Mouse (Mus musculus): ENCODE measurements around the gene Ttc23.

Ttc23 gene

DNA sequence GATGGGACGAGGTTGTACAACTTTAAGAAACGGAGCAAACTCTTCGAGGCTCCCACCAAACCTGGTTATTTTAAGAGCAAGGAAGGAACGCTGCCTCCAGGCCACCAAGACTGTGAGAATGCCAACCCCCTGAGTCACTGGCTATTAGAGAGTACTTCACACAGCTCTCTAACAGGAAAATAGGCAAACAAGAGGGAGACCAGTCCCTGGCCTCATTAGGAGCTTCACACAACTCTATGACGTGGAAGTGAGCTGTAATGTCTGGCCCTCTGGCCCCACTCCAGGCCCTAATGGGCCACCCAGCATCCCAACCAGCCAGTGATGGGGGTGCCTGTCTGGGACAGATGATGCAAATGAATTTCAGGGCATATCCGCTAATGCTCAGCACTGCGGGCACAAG, 94.5 kb downstream of the Ttc23 start:
- peak; percentile 12 to 20 for DNase-seq (ENCODE audit: low spot score in 2 of 2)

- no peak for DNase-seq (ENCODE audit: low spot score in 2 of 2)
Observed at GRCm38 (mm10) chr7:67747731-67748305, 100.6 kb downstream of the Ttc23 start.

GRCm38 (mm10) chr7:67749441-67750239, 102.4 kb downstream of the Ttc23 start:
- no peak for DNase-seq (ENCODE audit: low spot score in 2 of 2)

DNA sequence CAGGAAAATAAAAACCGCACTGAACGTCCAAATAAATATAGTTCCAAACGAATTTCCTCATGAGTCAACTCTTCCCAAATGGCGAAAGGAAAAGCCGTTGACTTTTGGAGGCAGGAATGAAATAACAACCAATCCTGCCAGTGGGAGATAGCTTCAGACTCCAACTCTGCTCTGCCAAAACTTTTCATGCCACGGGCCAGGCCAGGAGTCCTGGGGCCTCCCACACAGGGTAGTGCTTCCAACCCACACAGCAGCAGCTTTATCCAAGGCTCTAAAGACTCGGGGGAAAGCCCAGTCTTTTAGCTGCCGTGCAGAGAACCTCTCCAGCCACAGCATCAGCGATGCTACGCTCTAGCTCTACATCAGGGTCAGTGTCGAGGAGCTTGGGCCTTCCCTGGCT, 107.4 kb downstream of the Ttc23 start:
- DNase-seq (ENCODE audit: low spot score in 2 of 2): peak; percentile 46 to 56

DNA sequence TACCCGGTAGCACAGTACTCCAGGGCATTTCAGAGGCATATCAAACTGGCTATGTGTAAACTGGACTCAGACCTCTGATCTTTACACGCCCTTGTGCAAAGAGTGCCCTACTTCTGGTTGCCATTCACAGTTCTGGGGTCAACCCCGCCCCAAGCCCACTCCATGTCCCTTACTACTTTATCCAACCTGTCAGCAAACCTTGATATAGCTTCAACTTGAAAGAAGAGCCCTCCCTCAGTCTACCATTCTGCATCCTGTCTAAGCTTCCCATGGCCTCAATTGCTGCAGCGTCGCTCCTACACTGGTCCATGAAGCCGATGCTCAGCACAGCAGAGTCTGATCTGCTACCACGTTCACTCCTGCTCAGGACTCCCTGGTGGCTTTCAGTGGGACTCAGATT, 108.2 kb downstream of the Ttc23 start:
- DNase-seq (ENCODE audit: low spot score in 2 of 2): no peak

GRCm38 (mm10) chr7:67756636-67757035, 109.4 kb downstream of the Ttc23 start:
- DNase-seq (ENCODE audit: low spot score in 2 of 2): no peak

DNA sequence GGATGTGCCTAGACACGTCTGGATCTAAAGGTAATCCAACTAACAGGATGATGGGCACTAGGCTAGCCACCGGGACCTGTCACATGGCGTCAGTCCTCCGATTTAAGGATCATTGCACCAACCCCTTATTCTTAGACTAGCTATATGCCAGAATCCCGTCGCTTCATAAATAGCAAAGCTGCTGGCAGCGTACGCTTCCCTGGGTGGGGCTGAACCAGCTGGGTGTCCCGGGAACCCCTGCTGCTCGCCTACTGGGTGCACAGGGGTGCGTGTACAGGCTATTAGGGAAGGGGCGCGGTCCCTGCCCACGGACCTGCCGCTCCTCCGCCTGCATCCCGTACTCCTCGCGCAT, 111.3 kb downstream of the Ttc23 start:
- no peak for DNase-seq (ENCODE audit: low spot score in 2 of 2)

DNA sequence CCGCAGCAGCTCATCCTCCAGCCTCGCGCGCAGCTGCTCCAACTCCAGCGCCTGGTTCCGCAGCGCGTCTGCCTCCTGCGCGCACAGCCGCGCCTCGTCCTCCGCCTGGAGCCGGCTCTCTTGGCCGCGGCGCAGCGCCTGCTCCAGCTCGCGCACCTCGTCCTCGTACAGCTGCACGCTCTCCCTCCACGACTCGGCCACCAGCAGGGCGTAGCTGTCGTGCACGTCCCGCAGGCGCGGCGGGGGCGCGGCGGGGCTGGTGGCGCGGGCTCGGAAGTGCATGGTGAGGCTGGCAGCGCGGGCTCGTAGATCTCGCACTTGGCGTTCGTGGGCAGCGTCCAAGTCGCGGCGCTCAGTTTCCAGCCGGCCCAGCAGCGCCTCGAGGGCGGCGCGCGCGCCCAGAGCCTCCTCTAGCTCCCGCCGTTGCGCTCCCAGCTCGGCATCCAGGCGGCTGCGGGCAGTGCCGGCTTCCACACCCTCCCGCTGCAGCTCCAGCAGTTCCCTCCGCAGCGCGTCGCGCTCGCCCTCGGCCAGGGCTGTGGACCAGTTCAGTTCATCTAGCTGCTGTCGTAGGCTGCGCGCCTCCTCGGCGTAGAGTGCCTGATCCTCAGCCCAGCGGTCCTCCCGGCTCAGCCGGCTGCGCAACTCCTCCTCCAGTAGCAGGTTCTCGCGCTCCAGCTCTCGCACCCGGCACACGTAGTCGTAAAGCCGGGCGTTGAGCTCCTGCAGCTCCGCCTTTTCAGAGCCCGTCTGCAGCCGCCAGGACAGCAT, 111.8 kb downstream of the Ttc23 start:
- peak; percentile 28 to 32 for DNase-seq (ENCODE audit: low spot score in 2 of 2)

GRCm38 (mm10) chr7:67759629-67759995, 112.4 kb downstream of the Ttc23 start, which contains the start of gene Synm:
Gene Synm, minus strand, starts transcription at chr7:67759742.
- DNase-seq (ENCODE audit: low spot score in 2 of 2): peak; percentile 92 to 95

DNA sequence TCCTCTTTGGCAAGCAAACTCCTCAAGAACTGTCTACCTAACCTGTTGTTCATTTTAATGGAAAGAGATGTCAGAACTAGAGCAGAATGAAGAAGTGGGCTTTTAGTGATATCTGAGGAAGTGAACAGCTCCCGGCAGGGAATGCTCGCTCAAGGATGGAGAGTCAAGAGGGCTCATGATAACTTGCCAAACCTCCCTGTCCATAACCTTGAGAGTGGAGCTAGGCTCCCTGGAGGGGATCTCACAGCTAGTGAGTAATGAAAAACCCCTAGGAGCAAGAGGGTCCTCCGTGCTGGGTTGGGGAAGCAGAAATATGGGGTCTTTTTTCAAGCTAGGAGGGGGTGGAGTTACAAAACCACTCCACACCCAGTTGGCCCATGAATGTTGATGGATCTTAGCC, 116.4 kb downstream of the Ttc23 start:
- no peak for DNase-seq (ENCODE audit: low spot score in 2 of 2)

GRCm38 (mm10) chr7:67768125-67768524, 120.9 kb downstream of the Ttc23 start:
- no peak for DNase-seq (ENCODE audit: low spot score in 2 of 2)

DNA sequence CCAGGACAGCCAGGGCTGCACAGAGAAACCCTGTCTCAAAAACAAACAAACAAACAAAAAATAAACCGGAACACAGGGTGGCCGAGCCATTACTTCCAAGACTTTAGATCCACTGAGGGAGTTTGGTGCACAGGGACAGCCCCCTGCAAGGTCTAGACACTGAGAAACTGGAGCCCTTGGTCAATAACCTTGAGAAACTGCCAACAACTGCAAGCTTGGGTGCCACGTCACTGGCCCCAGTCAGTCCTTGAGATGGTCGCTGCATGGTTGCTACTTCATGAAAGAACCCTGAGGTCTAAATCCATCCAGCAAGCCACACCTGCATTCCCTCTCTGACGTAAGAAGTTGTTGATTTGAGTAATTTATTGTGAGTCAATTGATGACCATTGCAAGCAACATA, 122.3 kb downstream of the Ttc23 start:
- no peak for DNase-seq (ENCODE audit: low spot score in 2 of 2)

DNA sequence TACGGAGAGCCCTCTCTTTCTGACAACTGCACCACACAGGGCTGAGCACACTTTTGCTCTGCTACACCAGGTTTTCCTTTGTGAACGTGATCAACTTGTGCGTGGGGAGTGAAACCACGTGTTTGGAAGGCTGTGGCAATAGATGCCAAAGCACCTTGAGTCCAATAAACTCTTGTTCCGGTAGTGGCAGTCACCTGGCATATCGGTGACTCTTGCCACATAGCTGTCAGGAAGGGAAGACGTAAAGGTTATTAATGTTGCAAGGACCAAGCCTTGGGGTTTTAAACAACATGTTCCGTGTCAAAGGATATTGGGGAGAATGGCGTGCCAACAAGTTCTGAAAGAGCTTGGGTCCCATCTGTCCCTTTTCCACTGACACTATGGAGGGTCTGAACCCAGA, 125.0 kb downstream of the Ttc23 start:
- DNase-seq (ENCODE audit: low spot score in 2 of 2): peak in 1 of 2 experiments; percentile 15

GRCm38 (mm10) chr7:67775623-67776022, 128.4 kb downstream of the Ttc23 start:
- DNase-seq (ENCODE audit: low spot score in 2 of 2): no peak

- DNase-seq (ENCODE audit: low spot score in 2 of 2): no peak
Observed at GRCm38 (mm10) chr7:67776636-67777305, 129.6 kb downstream of the Ttc23 start.

DNA sequence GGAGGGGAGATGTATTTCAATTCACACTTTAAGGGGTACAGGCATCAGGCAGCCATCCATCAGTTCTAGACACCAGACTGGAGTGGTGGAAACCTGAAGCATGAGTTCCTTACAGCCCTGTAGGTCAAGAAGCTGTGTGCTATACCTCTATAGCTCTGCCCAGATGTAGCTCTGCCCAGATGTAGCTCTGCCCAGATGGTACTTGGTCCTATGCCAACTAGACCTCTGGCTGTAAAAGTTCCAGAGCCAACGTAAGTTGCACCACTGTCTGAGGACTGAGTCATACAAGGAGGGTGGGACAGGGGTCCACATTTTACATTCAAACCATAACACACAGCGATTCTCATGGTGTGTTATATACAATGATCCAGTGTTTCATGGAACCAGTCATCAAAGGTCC, 140.7 kb downstream of the Ttc23 start:
- no peak for DNase-seq (ENCODE audit: low spot score in 2 of 2)

DNA sequence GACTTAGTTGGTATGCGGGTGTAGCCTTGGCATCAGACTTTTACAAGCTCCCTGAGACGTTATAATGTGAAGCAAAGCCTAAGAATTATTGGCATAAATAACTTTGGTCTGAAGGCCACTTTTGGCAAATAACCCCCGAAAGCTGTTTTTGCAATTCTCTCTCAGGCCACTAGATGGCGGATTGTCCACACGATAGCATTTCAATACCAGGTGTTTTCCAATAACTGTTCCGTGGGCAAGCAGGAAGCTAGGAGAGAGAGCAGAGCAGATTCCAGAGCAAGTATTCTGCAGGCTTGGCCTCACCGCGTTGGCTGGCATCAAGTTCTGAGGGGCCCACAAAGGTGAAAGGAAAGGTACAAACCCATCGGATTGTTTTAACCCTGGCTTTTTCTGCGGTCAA, 141.5 kb downstream of the Ttc23 start:
- peak; percentile 56 to 65 for DNase-seq (ENCODE audit: low spot score in 2 of 2)

DNA sequence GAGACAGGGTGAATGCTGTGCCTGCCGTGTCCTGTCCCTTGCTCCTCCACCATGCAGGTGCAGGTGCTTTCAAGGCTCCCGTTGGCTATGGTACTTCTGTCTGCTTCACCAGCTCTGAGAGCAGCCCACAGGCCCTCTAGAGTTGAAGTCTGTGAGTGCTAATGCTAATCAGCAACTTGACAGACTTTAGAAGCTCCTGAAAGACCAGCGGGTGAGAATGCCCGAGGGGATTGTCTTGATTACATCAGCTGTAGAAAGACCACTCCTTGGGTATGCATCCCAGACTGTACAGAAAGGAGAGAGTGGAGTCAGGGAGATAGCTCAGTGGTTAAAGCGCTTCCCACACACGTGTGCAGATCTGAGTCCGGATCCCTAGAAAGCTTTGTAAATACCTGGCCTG, 144.0 kb downstream of the Ttc23 start:
- no peak for DNase-seq (ENCODE audit: low spot score in 2 of 2)

GRCm38 (mm10) chr7:67793449-67793848, 146.2 kb downstream of the Ttc23 start:
- DNase-seq (ENCODE audit: low spot score in 2 of 2): no peak

GRCm38 (mm10) chr7:67797065-67797464, 149.9 kb downstream of the Ttc23 start:
- DNase-seq (ENCODE audit: low spot score in 2 of 2): no peak

DNA sequence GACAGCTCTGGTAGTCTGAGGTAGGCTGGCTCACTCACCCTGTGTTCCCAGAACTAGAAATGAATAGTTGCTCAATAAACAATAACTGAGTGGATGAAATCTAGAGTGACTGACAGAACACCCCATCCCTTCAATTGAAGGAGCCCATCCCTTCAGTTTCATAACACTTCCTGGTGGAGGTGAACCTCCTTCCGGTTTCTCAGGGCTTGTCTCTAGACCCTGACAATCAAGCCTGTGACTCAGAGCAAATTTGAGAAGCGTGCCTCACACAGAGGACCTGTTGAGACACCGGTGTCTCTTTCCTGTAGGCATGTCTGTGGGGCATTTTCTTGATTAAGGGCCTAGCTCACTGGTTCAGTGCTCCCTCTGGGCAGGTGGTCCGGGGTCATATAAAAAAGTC, 151.3 kb downstream of the Ttc23 start:
- no peak for DNase-seq (ENCODE audit: low spot score in 2 of 2)

- DNase-seq (ENCODE audit: low spot score in 2 of 2): no peak
Observed at GRCm38 (mm10) chr7:67800547-67800946, 153.3 kb downstream of the Ttc23 start.
